Mouse (Mus musculus): ENCODE measurements around the gene Naa50. TPM values are rescaled to one million over a fixed set of nuclear protein-coding genes. Genes with fewer than 3 reads are reported as not detected.

Naa50 gene
- polyA plus RNA-seq, 1 experiment, result 38.1 TPM

GRCm38 (mm10) chr16:44132300-44132699 is 7.3 kb upstream of the Naa50 start:
- H3K4me3 ChIP-seq (replicated peaks; ENCODE audit: control insufficient read depth, low read depth, low read length), result no peak overlapping the region
- TF ChIP-seq CTCF (IDR thresholded peaks at IDR 0.05; ENCODE audit: control insufficient read depth, insufficient read depth, low read length) (no peak), POLR2A (IDR thresholded peaks at IDR 0.05; ENCODE audit: borderline replicate concordance, control insufficient read depth, low read depth, low read length) (no peak)
- no peak overlapping the region for H3K27ac ChIP-seq (ENCODE audit: control insufficient read depth, insufficient read depth, low read depth, low read length, poor library complexity)
- H3K4me1 ChIP-seq (ENCODE audit: control insufficient read depth, insufficient read depth, low read length), result peaks cover 2% of the 10 kb centered on the region; the same call in 1 of the 2 replicates
- 55% methylated on average over 4 of the region's 4 CpGs for WGBS

- Histone ChIP-seq H3K4me3 (replicated peaks; ENCODE audit: control insufficient read depth, low read depth, low read length) (no peak overlapping the region), H3K4me1 (ENCODE audit: control insufficient read depth, insufficient read depth, low read length) (peaks cover 2% of the 10 kb centered on the region; the same call in 1 of the 2 replicates), H3K27ac (ENCODE audit: control insufficient read depth, insufficient read depth, low read depth, low read length, poor library complexity) (no peak overlapping the region)
- TF ChIP-seq CTCF (IDR thresholded peaks at IDR 0.05; ENCODE audit: control insufficient read depth, insufficient read depth, low read length), result no peak
- no peak for TF ChIP-seq POLR2A (IDR thresholded peaks at IDR 0.05; ENCODE audit: borderline replicate concordance, control insufficient read depth, low read depth, low read length)
- WGBS, result 75% methylated on average over 3 of the region's 3 CpGs
Observed at GRCm38 (mm10) chr16:44133187-44133586, 6.4 kb upstream of the Naa50 start.

GRCm38 (mm10) chr16:44136511-44137021 is 3.1 kb upstream of the Naa50 start:
- peak overlapping the region; percentile 48; the same call in 1 of the 2 replicates for H3K27ac ChIP-seq (ENCODE audit: control insufficient read depth, insufficient read depth, low read depth, low read length, poor library complexity)
- TF ChIP-seq POLR2A (IDR thresholded peaks at IDR 0.05; ENCODE audit: borderline replicate concordance, control insufficient read depth, low read depth, low read length), result no peak
- no peak for TF ChIP-seq CTCF (IDR thresholded peaks at IDR 0.05; ENCODE audit: control insufficient read depth, insufficient read depth, low read length)
- peaks cover 2% of the 10 kb centered on the region for H3K4me1 ChIP-seq (ENCODE audit: control insufficient read depth, insufficient read depth, low read length)
- H3K4me3 ChIP-seq (replicated peaks; ENCODE audit: control insufficient read depth, low read depth, low read length), result no peak overlapping the region
- WGBS, result 38% methylated on average over 6 of the region's 6 CpGs

GRCm38 (mm10) chr16:44138377-44138978 is 1.2 kb upstream of the Naa50 start:
- TF ChIP-seq CTCF (IDR thresholded peaks at IDR 0.05; ENCODE audit: control insufficient read depth, insufficient read depth, low read length) (no peak), POLR2A (IDR thresholded peaks at IDR 0.05; ENCODE audit: borderline replicate concordance, control insufficient read depth, low read depth, low read length) (0 out of 2 replicates have a peak, but pooled peaks have one; percentile 61)
- peak overlapping the region; percentile 89 for H3K4me3 ChIP-seq (replicated peaks; ENCODE audit: control insufficient read depth, low read depth, low read length)
- WGBS, result under 1% methylated on average over 24 of the region's 24 CpGs
- H3K27ac ChIP-seq (ENCODE audit: control insufficient read depth, insufficient read depth, low read depth, low read length, poor library complexity), result peak overlapping the region; percentile 99
- H3K4me1 ChIP-seq (ENCODE audit: control insufficient read depth, insufficient read depth, low read length), result peaks cover 2% of the 10 kb centered on the region

- Histone ChIP-seq H3K27ac (ENCODE audit: control insufficient read depth, insufficient read depth, low read depth, low read length, poor library complexity) (peak overlapping the region; percentile 99), H3K4me1 (ENCODE audit: control insufficient read depth, insufficient read depth, low read length) (peaks cover 2% of the 10 kb centered on the region), H3K4me3 (replicated peaks; ENCODE audit: control insufficient read depth, low read depth, low read length) (peak overlapping the region; percentile 89)
- WGBS, result under 1% methylated on average over 25 of the region's 25 CpGs
- no peak; the same call in 1 of the 2 replicates for TF ChIP-seq POLR2A (IDR thresholded peaks at IDR 0.05; ENCODE audit: borderline replicate concordance, control insufficient read depth, low read depth, low read length)
- TF ChIP-seq CTCF (IDR thresholded peaks at IDR 0.05; ENCODE audit: control insufficient read depth, insufficient read depth, low read length), result no peak
Observed at GRCm38 (mm10) chr16:44138979-44139535, 573 bp upstream of the Naa50 start.

GRCm38 (mm10) chr16:44140186-44140787 is 657 bp downstream of the Naa50 start:
- peak; percentile 51; the same call in 1 of the 2 replicates for TF ChIP-seq CTCF (IDR thresholded peaks at IDR 0.05; ENCODE audit: control insufficient read depth, insufficient read depth, low read length)
- 0 out of 2 replicates have a peak, but pooled peaks have one; percentile 24 for TF ChIP-seq POLR2A (IDR thresholded peaks at IDR 0.05; ENCODE audit: borderline replicate concordance, control insufficient read depth, low read depth, low read length)
- peak overlapping the region; percentile 99 for H3K27ac ChIP-seq (ENCODE audit: control insufficient read depth, insufficient read depth, low read depth, low read length, poor library complexity)
- peak overlapping the region; percentile 70 for H3K4me3 ChIP-seq (replicated peaks; ENCODE audit: control insufficient read depth, low read depth, low read length)
- WGBS, result under 1% methylated on average over 38 of the region's 44 CpGs
- H3K4me1 ChIP-seq (ENCODE audit: control insufficient read depth, insufficient read depth, low read length), result peaks cover 2% of the 10 kb centered on the region

GRCm38 (mm10) chr16:44141483-44141882 is 1.9 kb downstream of the Naa50 start:
- TF ChIP-seq CTCF (IDR thresholded peaks at IDR 0.05; ENCODE audit: control insufficient read depth, insufficient read depth, low read length), result no peak
- no peak for TF ChIP-seq POLR2A (IDR thresholded peaks at IDR 0.05; ENCODE audit: borderline replicate concordance, control insufficient read depth, low read depth, low read length)
- H3K27ac ChIP-seq (ENCODE audit: control insufficient read depth, insufficient read depth, low read depth, low read length, poor library complexity), result no peak overlapping the region

More at GRCm38 (mm10) chr16:44141483-44141882, 1.9 kb downstream of the Naa50 start:
- 32% methylated on average over 6 of the region's 6 CpGs for WGBS
- Histone ChIP-seq H3K4me1 (ENCODE audit: control insufficient read depth, insufficient read depth, low read length) (peaks cover 2% of the 10 kb centered on the region), H3K4me3 (replicated peaks; ENCODE audit: control insufficient read depth, low read depth, low read length) (peak overlapping the region; percentile 45)

All from bone marrow, adult 2 months (tissue).